Mouse (Mus musculus): ENCODE measurements around the gene Rwdd1.

- no peak for TF ChIP-seq CTCF (IDR thresholded peaks at IDR 0.05; ENCODE audit: low read depth, low read length)
- TF ChIP-seq POLR2A (IDR thresholded peaks at IDR 0.05; ENCODE audit: borderline replicate concordance, low read depth, low read length): no peak
Measured at GRCm38 (mm10) chr10:34036587-34036986, 17.2 kb upstream of the Rwdd1 start.
